Mouse (Mus musculus): ENCODE measurements around the gene Mlxipl. TPM values are rescaled to one million over a fixed set of nuclear protein-coding genes. Genes with fewer than 3 reads are reported as not detected.
A peak's percentile ranks its signal among the peaks of the same experiment; 100 is the strongest.
"Not testable (repeated sequence)": the region's sequence is repeated elsewhere in the genome, so short reads cannot be mapped to it uniquely, and the experiment has no call there.

Gene Mlxipl
- 2.0 and 2.1 TPM in 2 replicates for polyA plus RNA-seq (2016; fragmentation: Nextera tagmentation; extraction: Ambion mirVana)

DNA sequence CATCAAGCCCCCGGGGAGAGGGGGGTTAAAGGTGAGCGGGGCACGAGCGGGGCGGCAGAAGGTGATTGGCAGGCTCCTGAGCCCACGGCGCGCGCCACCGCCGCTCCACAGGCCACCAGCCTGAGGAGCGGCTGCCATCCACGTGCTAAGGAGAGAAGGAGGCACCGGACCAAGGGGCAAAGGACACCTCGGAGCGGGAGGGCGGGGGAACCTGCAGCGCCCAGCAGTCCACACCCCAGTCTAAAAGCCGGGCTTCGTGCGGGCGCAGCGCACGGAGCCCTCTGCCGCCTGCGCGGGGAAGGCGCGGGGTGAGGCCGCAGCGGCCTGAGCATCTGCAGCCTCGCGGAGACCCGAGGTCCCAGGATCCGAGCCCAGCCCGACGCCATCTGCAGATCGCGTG is at the start of gene Mlxipl:
Mlxipl (plus strand) TSS at position 238 of the 400 bp plus-strand sequence.
- H3K27me3 ChIP-seq, result peaks cover 61% of the 10 kb centered on the region
- no peak within 1 kb of the TSS for H3K9ac ChIP-seq (replicated peaks)
- no peak for ATAC-seq (ENCODE audit: low FRiP score, low read depth)
- 0 out of 2 replicates have a peak, but pooled peaks cover 6% of the 10 kb centered on the region for H3K4me1 ChIP-seq
- H3K36me3 ChIP-seq, result no peaks in the 10 kb centered on the region
- no peak within 1 kb of the TSS for H3K27ac ChIP-seq (replicated peaks)
- peak within 1 kb of the TSS; percentile 28 for H3K4me2 ChIP-seq (replicated peaks)
- WGBS, result 3% methylated on average over 36 of the region's 39 CpGs
- peak within 1 kb of the TSS; percentile 23 for H3K4me3 ChIP-seq
- H3K9me3 ChIP-seq, result no peaks in the 10 kb centered on the region

DNA sequence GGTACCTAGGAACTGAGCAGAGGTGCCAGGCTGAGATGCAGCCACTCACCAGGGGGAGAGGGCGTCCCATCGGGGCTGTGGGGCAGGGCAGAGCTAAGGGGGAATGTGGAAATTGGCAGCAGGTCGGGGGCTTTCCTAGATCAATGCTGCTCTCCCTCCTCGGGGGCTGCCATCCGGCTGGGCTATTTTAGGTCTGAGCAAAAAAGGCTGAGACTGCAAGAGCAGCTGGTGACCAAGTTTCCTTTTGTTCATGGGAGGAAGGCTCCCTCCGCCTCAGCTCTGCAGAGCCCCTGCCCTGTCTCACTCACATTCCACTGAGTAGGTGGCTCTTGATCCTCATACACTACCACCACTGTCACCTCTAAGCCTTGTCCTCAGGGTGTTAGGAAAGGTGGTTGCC is 49.6 kb upstream of the Mlxipl start:
- no peak overlapping the region; the same call in 1 of the 2 replicates for H3K9ac ChIP-seq (replicated peaks)
- ATAC-seq (ENCODE audit: low FRiP score, low read depth), result no peak
- H3K4me2 ChIP-seq (replicated peaks), result no peak overlapping the region
- H3K27me3 ChIP-seq, result 0 out of 2 replicates have a peak, but pooled peaks cover 5% of the 10 kb centered on the region
- no peaks in the 10 kb centered on the region for H3K4me1 ChIP-seq
- 48% methylated on average over 6 of the region's 6 CpGs for WGBS
- 0 out of 2 replicates have a peak, but pooled peaks cover 21% of the 10 kb centered on the region for H3K36me3 ChIP-seq
- H3K27ac ChIP-seq (replicated peaks), result no peak overlapping the region; the same call in 1 of the 2 replicates
- no peak overlapping the region for H3K4me3 ChIP-seq
- no peaks in the 10 kb centered on the region for H3K9me3 ChIP-seq

DNA sequence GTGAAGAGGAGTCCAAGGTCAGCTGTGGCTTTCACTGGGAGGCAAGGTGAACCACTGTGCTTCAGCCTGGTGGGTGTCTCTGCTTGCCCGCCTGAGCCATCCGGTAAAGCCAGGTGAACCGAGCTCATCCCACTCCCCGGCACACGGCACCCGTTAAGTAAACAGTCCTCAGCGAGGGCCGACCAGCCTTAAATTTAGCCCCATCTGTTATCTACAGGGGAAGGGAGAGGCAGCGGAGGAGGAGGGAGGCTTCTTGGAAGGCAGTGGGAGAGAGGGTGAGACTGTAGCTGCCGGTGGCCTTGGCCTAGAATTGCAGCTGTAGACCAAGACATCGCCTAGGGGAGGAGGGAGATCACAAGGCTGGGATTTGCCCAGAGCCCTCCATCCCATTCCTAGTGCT is 48.9 kb upstream of the Mlxipl start:
- no peak overlapping the region for H3K27ac ChIP-seq (replicated peaks)
- H3K9ac ChIP-seq (replicated peaks), result 0 out of 2 replicates have a peak overlapping the region, but pooled peaks have one; percentile 11
- 0 out of 2 replicates have a peak, but pooled peaks cover 5% of the 10 kb centered on the region for H3K27me3 ChIP-seq
- no peaks in the 10 kb centered on the region for H3K4me1 ChIP-seq
- ATAC-seq (ENCODE audit: low FRiP score, low read depth), result no peak
- no peak overlapping the region for H3K4me2 ChIP-seq (replicated peaks)
- no peaks in the 10 kb centered on the region for H3K9me3 ChIP-seq
- no peak overlapping the region for H3K4me3 ChIP-seq
- WGBS, result 93% methylated on average over 11 of the region's 11 CpGs
- peaks cover 28% of the 10 kb centered on the region; the same call in 1 of the 2 replicates for H3K36me3 ChIP-seq

DNA sequence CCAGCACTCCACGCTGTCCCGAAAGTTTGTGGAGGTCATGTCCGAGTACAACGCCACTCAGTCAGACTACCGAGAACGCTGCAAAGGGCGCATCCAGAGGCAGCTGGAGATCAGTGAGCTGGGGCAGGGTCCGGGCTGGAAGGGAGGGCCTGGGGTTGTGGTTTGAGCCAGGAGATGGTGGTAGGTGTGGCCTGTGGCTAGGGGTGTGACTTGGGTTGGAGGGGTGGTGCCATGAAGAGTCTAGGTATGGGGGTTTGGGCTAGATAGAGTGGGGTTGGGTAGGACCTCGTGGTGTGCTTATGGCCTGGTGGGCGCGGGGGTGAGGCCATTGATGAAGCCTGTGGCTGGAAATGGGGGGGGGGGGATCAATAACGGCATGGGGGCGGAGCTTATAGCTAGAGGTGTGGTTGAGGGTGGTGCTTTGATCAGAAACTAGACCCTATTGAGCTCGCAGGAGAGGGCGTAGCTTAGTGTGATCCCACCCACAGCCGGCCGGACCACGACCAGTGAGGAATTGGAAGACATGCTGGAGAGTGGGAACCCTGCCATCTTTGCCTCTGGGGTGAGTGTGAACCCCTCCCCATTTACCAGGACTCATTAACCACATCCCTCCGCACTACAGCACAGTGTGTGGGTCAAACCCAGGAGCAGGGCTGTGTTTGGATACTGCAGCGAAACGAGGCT is 47.4 kb upstream of the Mlxipl start:
- Histone ChIP-seq H3K4me3 (no peak overlapping the region), H3K4me1 (no peaks in the 10 kb centered on the region), H3K9me3 (no peaks in the 10 kb centered on the region), H3K4me2 (replicated peaks) (no peak overlapping the region), H3K27me3 (0 out of 2 replicates have a peak, but pooled peaks cover 5% of the 10 kb centered on the region), H3K9ac (replicated peaks) (no peak overlapping the region), H3K27ac (replicated peaks) (no peak overlapping the region), H3K36me3 (peaks cover 28% of the 10 kb centered on the region; the same call in 1 of the 2 replicates)
- WGBS, result 33% methylated on average over 21 of the region's 21 CpGs
- no peak for ATAC-seq (ENCODE audit: low FRiP score, low read depth)

DNA sequence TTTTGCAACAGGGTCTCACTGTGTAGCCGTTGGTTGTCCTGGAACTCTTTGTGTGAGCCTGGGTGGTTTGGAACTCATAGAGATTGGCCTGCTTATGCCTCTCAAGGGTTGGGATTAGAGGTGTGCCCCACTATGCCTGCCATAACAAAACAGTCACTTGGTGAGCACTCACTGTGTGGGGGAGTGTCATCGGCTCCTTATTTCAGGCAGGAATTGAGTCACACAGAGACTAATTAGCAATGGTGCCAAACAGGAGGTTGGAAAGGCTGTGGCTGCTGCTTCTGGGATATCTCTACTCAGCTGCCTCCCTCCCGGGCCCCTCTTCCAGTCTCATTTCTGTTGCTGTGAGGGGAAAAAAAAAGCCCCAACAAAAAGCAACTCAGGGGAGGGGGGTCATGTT is 45.1 kb upstream of the Mlxipl start:
- no peak overlapping the region for H3K9ac ChIP-seq (replicated peaks)
- no peak overlapping the region for H3K27ac ChIP-seq (replicated peaks)
- peaks cover 17% of the 10 kb centered on the region; the same call in 1 of the 2 replicates for H3K36me3 ChIP-seq
- H3K4me1 ChIP-seq, result no peaks in the 10 kb centered on the region
- ATAC-seq (ENCODE audit: low FRiP score, low read depth), result no peak
- H3K4me3 ChIP-seq, result no peak overlapping the region
- H3K27me3 ChIP-seq, result 0 out of 2 replicates have a peak, but pooled peaks cover 5% of the 10 kb centered on the region
- WGBS, result 91% methylated on average over 3 of the region's 3 CpGs
- H3K4me2 ChIP-seq (replicated peaks), result no peak overlapping the region
- H3K9me3 ChIP-seq, result no peaks in the 10 kb centered on the region

GRCm38 (mm10) chr5:135048539-135048938 is 41.2 kb upstream of the Mlxipl start:
- Histone ChIP-seq H3K27me3 (no peaks in the 10 kb centered on the region), H3K9me3 (no peaks in the 10 kb centered on the region), H3K4me1 (no peaks in the 10 kb centered on the region), H3K36me3 (peaks cover 35% of the 10 kb centered on the region), H3K4me2 (replicated peaks) (no peak overlapping the region), H3K27ac (replicated peaks) (no peak overlapping the region), H3K9ac (replicated peaks) (no peak overlapping the region), H3K4me3 (no peak overlapping the region)
- ATAC-seq (ENCODE audit: low FRiP score, low read depth), result no peak
- WGBS, result 91% methylated on average over 5 of the region's 5 CpGs

- peaks cover 42% of the 10 kb centered on the region for H3K36me3 ChIP-seq
- not testable (repeated sequence) for ATAC-seq (ENCODE audit: low FRiP score, low read depth); H3K9me3 ChIP-seq
These were observed 40.4 kb upstream of the Mlxipl start for GRCm38 (mm10) chr5:135049268-135049667.

DNA sequence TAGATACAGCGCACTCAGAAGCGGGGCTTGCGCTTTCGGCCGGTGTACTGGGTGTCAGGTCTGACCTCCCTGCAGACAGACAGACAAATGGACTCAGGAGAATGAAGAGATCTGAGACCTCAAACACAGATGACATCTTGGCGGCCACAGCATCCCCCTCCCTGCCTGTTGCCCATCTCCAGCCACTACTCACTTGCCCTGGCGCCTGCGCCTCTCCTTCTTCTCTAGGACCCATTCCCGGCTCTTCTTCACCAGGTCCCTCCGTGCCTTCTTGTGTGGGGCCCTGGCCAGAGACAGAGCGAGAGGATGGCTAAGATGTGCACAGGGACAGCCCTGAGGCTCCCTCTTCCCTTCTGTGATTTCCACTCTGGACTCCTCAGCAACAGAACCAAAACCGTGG is 36.3 kb upstream of the Mlxipl start:
- H3K4me2 ChIP-seq (replicated peaks), result no peak overlapping the region
- H3K4me1 ChIP-seq, result no peaks in the 10 kb centered on the region
- H3K4me3 ChIP-seq, result no peak overlapping the region
- WGBS, result 91% methylated on average over 12 of the region's 12 CpGs
- H3K9me3 ChIP-seq, result no peaks in the 10 kb centered on the region
- H3K9ac ChIP-seq (replicated peaks), result no peak overlapping the region
- no peaks in the 10 kb centered on the region for H3K27me3 ChIP-seq
- no peak overlapping the region for H3K27ac ChIP-seq (replicated peaks)
- ATAC-seq (ENCODE audit: low FRiP score, low read depth), result no peak
- H3K36me3 ChIP-seq, result peaks cover 65% of the 10 kb centered on the region

More at GRCm38 (mm10) chr5:135049268-135049667, 40.4 kb upstream of the Mlxipl start:
- WGBS, result 82% methylated on average over 6 of the region's 6 CpGs
- not testable (repeated sequence) for H3K4me3 ChIP-seq; H3K27ac ChIP-seq (replicated peaks); H3K9ac ChIP-seq (replicated peaks); H3K4me2 ChIP-seq (replicated peaks); H3K4me1 ChIP-seq; H3K27me3 ChIP-seq

DNA sequence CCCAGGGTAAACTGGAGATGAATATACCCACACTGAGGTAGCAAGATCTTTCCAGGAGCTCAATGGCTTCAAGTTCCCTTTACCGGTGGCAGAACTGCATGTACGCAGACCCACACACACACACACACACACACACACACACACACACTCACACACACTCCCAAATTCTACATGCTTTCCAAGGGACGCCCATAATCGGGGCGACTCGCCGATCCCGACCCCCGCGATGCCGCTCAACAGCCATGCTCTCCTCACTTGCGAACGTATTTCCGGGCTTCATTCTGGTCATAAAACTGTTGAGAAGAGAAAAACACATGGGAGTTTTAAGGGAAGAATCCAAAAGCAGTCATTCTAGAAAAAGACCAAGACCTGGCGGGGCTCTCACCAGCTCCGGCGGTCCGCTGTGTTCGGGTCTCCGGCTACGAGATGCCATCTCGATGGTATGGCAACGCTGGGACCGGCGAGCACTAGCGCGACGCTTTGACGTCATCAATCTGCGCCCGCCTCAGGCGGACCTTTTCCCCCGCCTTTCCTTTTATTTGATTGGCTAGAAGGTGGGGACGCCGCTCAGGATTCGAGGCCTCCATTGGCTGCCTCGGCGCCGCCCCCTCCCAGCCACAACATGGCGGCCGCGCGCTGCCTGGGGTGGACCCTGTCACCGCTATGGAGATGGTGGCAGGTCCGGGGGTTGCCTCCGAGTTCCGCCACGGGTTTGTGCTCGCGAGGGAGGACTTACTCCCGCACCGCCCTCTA is 25.9 kb upstream of the Mlxipl start, which contains the start of gene Dnajc30:
Dnajc30 (plus strand) TSS at position 574 of the 753 bp plus-strand sequence.
- Histone ChIP-seq H3K4me1 (peaks cover 26% of the 10 kb centered on the region), H3K27me3 (no peaks in the 10 kb centered on the region), H3K4me2 (replicated peaks) (peak within 1 kb of the TSS; percentile 93), H3K27ac (replicated peaks) (peak within 1 kb of the TSS; percentile 60), H3K9me3 (no peaks in the 10 kb centered on the region), H3K4me3 (peak within 1 kb of the TSS; percentile 95), H3K36me3 (peaks cover 57% of the 10 kb centered on the region), H3K9ac (replicated peaks) (peak within 1 kb of the TSS; percentile 86)
- ATAC-seq (ENCODE audit: low FRiP score, low read depth), result peak; percentile 96
- WGBS, result under 1% methylated on average over 52 of the region's 52 CpGs

DNA sequence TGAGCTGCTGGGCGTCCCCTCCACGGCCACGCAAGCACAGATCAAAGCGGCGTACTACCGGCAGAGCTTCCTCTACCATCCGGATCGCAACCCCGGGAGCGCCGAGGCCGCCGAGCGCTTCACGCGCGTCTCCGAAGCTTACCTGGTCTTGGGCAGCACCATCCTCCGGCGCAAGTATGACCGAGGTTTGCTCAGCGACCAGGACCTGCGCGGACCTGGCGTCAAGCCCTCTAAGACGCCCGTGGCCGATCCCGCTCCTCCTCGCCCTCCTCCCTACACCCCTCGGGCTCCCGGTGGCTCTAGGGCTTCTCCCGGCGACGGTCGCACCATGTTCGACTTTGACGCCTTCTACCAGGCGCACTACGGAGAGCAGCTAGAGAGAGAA is 25.3 kb upstream of the Mlxipl start:
- Histone ChIP-seq H3K4me3 (peak overlapping the region; percentile 95), H3K27me3 (no peaks in the 10 kb centered on the region), H3K9ac (replicated peaks) (peak overlapping the region; percentile 86), H3K27ac (replicated peaks) (peak overlapping the region; percentile 60), H3K4me1 (peaks cover 26% of the 10 kb centered on the region), H3K9me3 (no peaks in the 10 kb centered on the region), H3K4me2 (replicated peaks) (peak overlapping the region; percentile 93), H3K36me3 (peaks cover 51% of the 10 kb centered on the region)
- ATAC-seq (ENCODE audit: low FRiP score, low read depth), result no peak; the same call in 1 of the 2 replicates
- under 1% methylated on average over 40 of the region's 40 CpGs for WGBS

GRCm38 (mm10) chr5:135064909-135065446 is 24.7 kb upstream of the Mlxipl start, which contains the start of gene Bud23:
Gene Bud23, minus strand, starts transcription at chr5:135064959.
- H3K27me3 ChIP-seq; H3K9me3 ChIP-seq; ATAC-seq (ENCODE audit: low FRiP score, low read depth): not testable (repeated sequence)
- Histone ChIP-seq H3K36me3 (peaks cover 45% of the 10 kb centered on the region), H3K4me3 (peak within 1 kb of the TSS; percentile 95), H3K27ac (replicated peaks) (peak within 1 kb of the TSS; percentile 60), H3K4me2 (replicated peaks) (peak within 1 kb of the TSS; percentile 93), H3K9ac (replicated peaks) (peak within 1 kb of the TSS; percentile 86), H3K4me1 (peaks cover 26% of the 10 kb centered on the region)
- WGBS, result 82% methylated on average over 9 of the region's 9 CpGs
